Mouse (Mus musculus) heart, embryonic 15.5 days (tissue): Measurements from ENCODE around the gene Zar1l. TPM values are rescaled to one million over a fixed set of nuclear protein-coding genes. Genes with fewer than 3 reads are reported as not detected.

Experiments used
- polyA plus RNA-seq: library from polyadenylated mRNA; unstranded; fragments of >200 nt; fragmentation: Nextera tagmentation; extraction: Ambion mirVana; gene quantifications from 2 replicates; pipeline ENCODE4 v1.2.1, GENCODE M21; 2015

Zar1l gene
- polyA plus RNA-seq, 1 experiment from 2014 or later: not detected

Other genes starting within 250 kb of the Zar1l start
- gene Brca2, start 4.5 kb upstream of the Zar1l start, polyA plus RNA-seq: 17.1 TPM in 2 replicates
- 3.4 and 5.6 TPM in 2 replicates for gene N4bp2l1, start 79.0 kb upstream of the Zar1l start, polyA plus RNA-seq
- 25.3 and 29.5 TPM in 2 replicates for gene N4bp2l2, start 148.0 kb upstream of the Zar1l start, polyA plus RNA-seq
- 16.0 and 23.8 TPM in 2 replicates for gene Pds5b, start 155.6 kb upstream of the Zar1l start, polyA plus RNA-seq